In genomic region chr15:10868716-10869585, GRCm38 (mm10) we compare ENCODE assay signal across 9 mouse cellular contexts.
DNase-seq lines count a peak whose midpoint lies in the region; ATAC-seq lines count a peak whose summit lies in the region.
"Had no signal": no experiment of that assay in that cellular context is flagged by ENCODE, and none has a peak within 500 bp of the region (broad histone marks: within the 10 kb centered on the region; RNA-seq: fewer than 3 reads in every experiment).

No protein-coding gene starts in this region.

- no peaks in the 10 kb centered on the region for H3K9me3 ChIP-seq in midbrain, embryonic 15.5 days
- H3K9me3 ChIP-seq: liver, embryonic 15.5 days had no signal

- no peaks in the 10 kb centered on the region for H3K4me1 ChIP-seq in midbrain, embryonic 15.5 days

- DNase-seq in adrenal gland, postnatal 14 days = peak; percentile 15
- no peak for DNase-seq in adrenal gland, adult 8-10 months
- peak; percentile 42 for DNase-seq in A20 (ENCODE audit: low read depth, low spot score)
- DNase-seq in fat pad, adult 2 months (ENCODE audit: extremely low read depth, low read depth, low spot score) = peak; percentile 21
- peak; percentile 64 for DNase-seq in kidney, adult 9 months
- no peak for DNase-seq in cerebellum, adult 8-10 months
- DNase-seq in cerebellum, adult 11-12 months = no peak

- WGBS in midbrain, embryonic 15.5 days = 80% methylated on average over 14 of the region's 14 CpGs

- no peak overlapping the region for H3K4me3 ChIP-seq in midbrain, embryonic 15.5 days
- H3K4me3 ChIP-seq: liver, embryonic 15.5 days had no signal

- no peaks in the 10 kb centered on the region for H3K36me3 ChIP-seq in midbrain, embryonic 15.5 days (replicated peaks)
- H3K36me3 ChIP-seq: liver, embryonic 15.5 days had no signal

- no peak overlapping the region for H3K27ac ChIP-seq in midbrain, embryonic 15.5 days
- H3K27ac ChIP-seq: liver, embryonic 15.5 days had no signal

- no peak overlapping the region for H3K4me2 ChIP-seq in midbrain, embryonic 15.5 days
- H3K4me2 ChIP-seq: liver, embryonic 15.5 days had no signal

- no peak overlapping the region for H3K9ac ChIP-seq in midbrain, embryonic 15.5 days
- H3K9ac ChIP-seq: liver, embryonic 15.5 days had no signal

- H3K27me3 ChIP-seq in midbrain, embryonic 15.5 days (replicated peaks) = no peaks in the 10 kb centered on the region
- H3K27me3 ChIP-seq: liver, embryonic 15.5 days had no signal

- peak; percentile 46; the same call in 1 of the 2 replicates for ATAC-seq in midbrain, embryonic 15.5 days (replicated peaks)

Comparison
In these comparisons a context has a peak if more than half of its experiments do, and no peak if none do; other contexts are left out.
1. DNase-seq: peak in adrenal gland, postnatal 14 days (single experiment), A20 (single experiment), fat pad, adult 2 months (single experiment) and kidney, adult 9 months (single experiment); none in adrenal gland, adult 8-10 months (single experiment), cerebellum, adult 8-10 months (single experiment) and cerebellum, adult 11-12 months (single experiment).